Mouse (Mus musculus): ENCODE data around the gene Kcnj8. TPM values are rescaled to one million over a fixed set of nuclear protein-coding genes. Genes with fewer than 3 reads are reported as not detected.

Gene Kcnj8
- polyA plus RNA-seq, 1 experiment from 2014 or later, result 2.8 TPM

GRCm38 (mm10) chr6:142542800-142543175 lies 28.6 kb downstream of the Kcnj8 start:
- no peak overlapping the region for H3K4me2 ChIP-seq (ENCODE audit: low read depth, low read length)
- no peak for DNase-seq (ENCODE audit: low spot score)
- no peaks in the 10 kb centered on the region for H3K36me3 ChIP-seq (replicated peaks; ENCODE audit: control insufficient read depth, insufficient read depth, low read depth, low read length)
- no peak overlapping the region for H3K9ac ChIP-seq (replicated peaks; ENCODE audit: low read length)
- H3K4me3 ChIP-seq (ENCODE audit: low read depth, low read length), result no peak overlapping the region
- no peak for ATAC-seq (replicated peaks; ENCODE audit: insufficient number of reproducible peaks, low FRiP score, low TSS enrichment, low read depth)
- 89% methylated on average over 6 of the region's 6 CpGs for WGBS
- no peaks in the 10 kb centered on the region for H3K27me3 ChIP-seq (ENCODE audit: control insufficient read depth, insufficient read depth, low read length)
- no peak overlapping the region for H3K27ac ChIP-seq (replicated peaks; ENCODE audit: low read depth, low read length)
- H3K4me1 ChIP-seq (ENCODE audit: control insufficient read depth, insufficient read depth, low read length), result no peaks in the 10 kb centered on the region
- H3K9me3 ChIP-seq (replicated peaks; ENCODE audit: control insufficient read depth, low read length), result no peaks in the 10 kb centered on the region

DNA sequence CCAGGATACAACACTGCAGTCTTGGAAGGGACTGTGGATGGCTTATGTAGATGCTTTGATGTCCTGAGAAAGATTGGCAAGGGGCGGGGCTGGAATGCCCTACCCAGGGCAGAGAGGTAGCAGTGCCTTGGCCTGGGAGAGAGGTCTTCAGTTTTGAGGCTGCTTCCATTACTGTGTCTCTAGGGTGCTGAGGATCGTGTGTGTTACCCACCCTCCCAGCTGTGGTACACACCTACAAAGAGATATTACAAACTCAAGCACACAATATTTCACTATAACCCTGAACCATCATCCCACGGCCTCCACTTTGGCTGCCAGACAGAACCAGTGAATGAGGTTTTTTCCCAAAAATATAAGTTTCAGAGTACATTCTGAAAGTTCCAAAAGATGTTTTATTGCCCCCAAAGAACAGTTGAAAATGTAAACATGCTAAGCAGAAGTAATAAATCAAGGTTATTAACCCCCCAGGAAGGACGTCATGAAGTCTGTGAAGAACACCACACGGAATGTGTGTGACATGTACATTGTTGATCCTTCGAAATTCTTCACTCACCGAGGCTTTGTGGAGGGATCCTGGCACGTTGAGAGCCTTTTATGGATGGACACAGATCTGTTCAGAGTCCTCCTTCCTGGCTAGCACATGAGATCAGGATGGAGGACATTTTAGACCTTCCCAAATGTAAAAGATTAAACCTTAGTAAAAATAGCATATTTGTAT lies 29.2 kb downstream of the Kcnj8 start:
- no peaks in the 10 kb centered on the region for H3K4me1 ChIP-seq (ENCODE audit: control insufficient read depth, insufficient read depth, low read length)
- ATAC-seq (replicated peaks; ENCODE audit: insufficient number of reproducible peaks, low FRiP score, low TSS enrichment, low read depth), result no peak

DNA sequence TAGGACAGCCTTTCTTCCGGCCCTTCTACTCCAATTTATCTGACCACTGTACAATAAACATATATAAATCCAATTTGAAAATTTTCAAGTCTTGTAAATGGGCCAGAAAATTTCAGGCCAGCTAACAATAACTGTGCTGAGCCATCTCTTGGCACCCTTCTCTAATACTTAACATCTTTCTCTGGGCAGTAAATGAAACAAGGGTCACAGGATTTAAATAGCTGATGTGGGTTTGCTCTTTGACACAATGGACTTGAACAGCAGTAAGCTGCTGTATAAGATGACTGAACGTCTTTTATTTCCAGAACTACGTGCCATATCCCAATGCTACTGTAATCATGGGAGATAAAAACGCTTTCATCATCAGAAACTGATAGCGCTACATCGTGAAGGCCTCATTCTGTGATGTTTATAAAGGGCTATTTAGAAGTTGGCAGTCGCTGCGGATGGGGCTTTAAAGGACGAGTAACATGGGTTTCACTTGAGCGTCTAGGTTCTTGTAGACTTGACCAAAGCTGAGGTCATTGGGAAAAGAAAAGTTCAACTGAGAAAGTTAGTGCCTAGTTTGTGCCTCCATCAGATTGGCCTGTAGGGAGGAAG lies 30.8 kb downstream of the Kcnj8 start:
- 90% methylated on average over 10 of the region's 10 CpGs for WGBS
- Histone ChIP-seq H3K9me3 (replicated peaks; ENCODE audit: control insufficient read depth, low read length) (no peaks in the 10 kb centered on the region), H3K36me3 (replicated peaks; ENCODE audit: control insufficient read depth, insufficient read depth, low read depth, low read length) (no peaks in the 10 kb centered on the region), H3K4me1 (ENCODE audit: control insufficient read depth, insufficient read depth, low read length) (no peaks in the 10 kb centered on the region), H3K4me2 (ENCODE audit: low read depth, low read length) (no peak overlapping the region), H3K9ac (replicated peaks; ENCODE audit: low read length) (no peak overlapping the region), H3K4me3 (ENCODE audit: low read depth, low read length) (no peak overlapping the region), H3K27me3 (ENCODE audit: control insufficient read depth, insufficient read depth, low read length) (no peaks in the 10 kb centered on the region), H3K27ac (replicated peaks; ENCODE audit: low read depth, low read length) (no peak overlapping the region)
- ATAC-seq (replicated peaks; ENCODE audit: insufficient number of reproducible peaks, low FRiP score, low TSS enrichment, low read depth) (no peak), DNase-seq (ENCODE audit: low spot score) (no peak)

More for the DNA sequence above, 29.2 kb downstream of the Kcnj8 start:
- no peak for DNase-seq (ENCODE audit: low spot score)
- Histone ChIP-seq H3K27ac (replicated peaks; ENCODE audit: low read depth, low read length) (no peak overlapping the region), H3K27me3 (ENCODE audit: control insufficient read depth, insufficient read depth, low read length) (no peaks in the 10 kb centered on the region), H3K9ac (replicated peaks; ENCODE audit: low read length) (no peak overlapping the region), H3K9me3 (replicated peaks; ENCODE audit: control insufficient read depth, low read length) (no peaks in the 10 kb centered on the region), H3K36me3 (replicated peaks; ENCODE audit: control insufficient read depth, insufficient read depth, low read depth, low read length) (no peaks in the 10 kb centered on the region), H3K4me2 (ENCODE audit: low read depth, low read length) (no peak overlapping the region), H3K4me3 (ENCODE audit: low read depth, low read length) (no peak overlapping the region)
- 80% methylated on average over 8 of the region's 8 CpGs for WGBS

DNA sequence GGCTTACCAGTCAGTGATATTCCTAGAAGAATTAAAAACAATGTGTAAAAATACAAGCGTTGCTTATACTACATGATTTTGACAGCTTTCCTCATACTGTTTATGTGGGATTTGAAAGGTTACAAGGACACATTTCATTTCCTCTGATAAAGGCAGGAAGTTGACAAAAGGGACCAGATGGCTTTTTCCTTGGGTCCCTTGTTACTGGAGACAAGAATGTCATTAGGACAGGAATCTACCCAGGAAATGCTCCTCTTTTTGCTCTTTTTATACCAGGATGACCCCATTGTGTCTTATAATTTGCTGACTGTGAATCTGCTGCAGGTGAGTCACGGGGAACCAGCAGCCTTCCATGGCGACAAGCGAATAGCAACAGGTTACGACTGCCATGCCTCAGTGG lies 31.3 kb downstream of the Kcnj8 start:
- no peak for ATAC-seq (replicated peaks; ENCODE audit: insufficient number of reproducible peaks, low FRiP score, low TSS enrichment, low read depth)
- Histone ChIP-seq H3K27me3 (ENCODE audit: control insufficient read depth, insufficient read depth, low read length) (no peaks in the 10 kb centered on the region), H3K9ac (replicated peaks; ENCODE audit: low read length) (no peak overlapping the region), H3K36me3 (replicated peaks; ENCODE audit: control insufficient read depth, insufficient read depth, low read depth, low read length) (no peaks in the 10 kb centered on the region), H3K4me1 (ENCODE audit: control insufficient read depth, insufficient read depth, low read length) (no peaks in the 10 kb centered on the region), H3K4me2 (ENCODE audit: low read depth, low read length) (no peak overlapping the region), H3K27ac (replicated peaks; ENCODE audit: low read depth, low read length) (no peak overlapping the region), H3K9me3 (replicated peaks; ENCODE audit: control insufficient read depth, low read length) (no peaks in the 10 kb centered on the region), H3K4me3 (ENCODE audit: low read depth, low read length) (no peak overlapping the region)
- DNase-seq (ENCODE audit: low spot score), result no peak
- 88% methylated on average over 5 of the region's 5 CpGs for WGBS

- no peak for DNase-seq (ENCODE audit: low spot score)
- H3K27ac ChIP-seq (replicated peaks; ENCODE audit: low read depth, low read length), result no peak overlapping the region
- ATAC-seq (replicated peaks; ENCODE audit: insufficient number of reproducible peaks, low FRiP score, low TSS enrichment, low read depth), result no peak
- H3K4me2 ChIP-seq (ENCODE audit: low read depth, low read length), result no peak overlapping the region
- no peaks in the 10 kb centered on the region for H3K4me1 ChIP-seq (ENCODE audit: control insufficient read depth, insufficient read depth, low read length)
- H3K4me3 ChIP-seq (ENCODE audit: low read depth, low read length), result no peak overlapping the region
- H3K9me3 ChIP-seq (replicated peaks; ENCODE audit: control insufficient read depth, low read length), result no peaks in the 10 kb centered on the region
- H3K27me3 ChIP-seq (ENCODE audit: control insufficient read depth, insufficient read depth, low read length), result no peaks in the 10 kb centered on the region
- 77% methylated on average over 17 of the region's 17 CpGs for WGBS
- no peak overlapping the region for H3K9ac ChIP-seq (replicated peaks; ENCODE audit: low read length)
- H3K36me3 ChIP-seq (replicated peaks; ENCODE audit: control insufficient read depth, insufficient read depth, low read depth, low read length), result no peaks in the 10 kb centered on the region
Observed at GRCm38 (mm10) chr6:142538503-142538902, 32.9 kb downstream of the Kcnj8 start.

- 77% methylated on average over 5 of the region's 5 CpGs for WGBS
Observed at GRCm38 (mm10) chr6:142533412-142533811, 38.0 kb downstream of the Kcnj8 start.

DNA sequence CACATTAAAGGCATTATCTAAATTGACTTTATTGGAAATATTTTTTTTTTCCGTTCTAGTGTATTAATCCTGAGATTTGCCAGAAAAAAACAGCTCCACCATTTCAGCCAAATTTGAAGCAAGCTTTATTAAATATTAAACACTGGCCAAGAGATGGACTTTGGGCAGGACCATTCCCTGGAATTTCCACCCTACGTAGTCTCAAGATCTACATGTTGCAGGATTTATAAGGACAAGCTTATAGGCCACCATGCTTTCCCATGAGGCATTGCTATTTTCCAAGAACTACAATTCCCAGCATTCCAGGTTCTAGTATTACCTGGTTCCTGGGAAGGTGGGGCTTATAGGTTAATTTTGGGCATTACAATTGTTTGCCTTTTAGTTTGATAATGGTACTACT lies 38.7 kb downstream of the Kcnj8 start:
- DNase-seq (ENCODE audit: low spot score), result no peak
- no peaks in the 10 kb centered on the region for H3K27me3 ChIP-seq (ENCODE audit: control insufficient read depth, insufficient read depth, low read length)
- 92% methylated on average over 2 of the region's 2 CpGs for WGBS
- ATAC-seq (replicated peaks; ENCODE audit: insufficient number of reproducible peaks, low FRiP score, low TSS enrichment, low read depth), result no peak
- no peak overlapping the region for H3K27ac ChIP-seq (replicated peaks; ENCODE audit: low read depth, low read length)
- H3K4me2 ChIP-seq (ENCODE audit: low read depth, low read length), result no peak overlapping the region
- H3K9ac ChIP-seq (replicated peaks; ENCODE audit: low read length), result no peak overlapping the region
- no peak overlapping the region for H3K4me3 ChIP-seq (ENCODE audit: low read depth, low read length)
- no peaks in the 10 kb centered on the region for H3K9me3 ChIP-seq (replicated peaks; ENCODE audit: control insufficient read depth, low read length)
- no peaks in the 10 kb centered on the region for H3K4me1 ChIP-seq (ENCODE audit: control insufficient read depth, insufficient read depth, low read length)
- no peaks in the 10 kb centered on the region for H3K36me3 ChIP-seq (replicated peaks; ENCODE audit: control insufficient read depth, insufficient read depth, low read depth, low read length)

More at GRCm38 (mm10) chr6:142533412-142533811, 38.0 kb downstream of the Kcnj8 start:
- Histone ChIP-seq H3K4me2 (ENCODE audit: low read depth, low read length) (no peak overlapping the region), H3K27ac (replicated peaks; ENCODE audit: low read depth, low read length) (no peak overlapping the region), H3K27me3 (ENCODE audit: control insufficient read depth, insufficient read depth, low read length) (no peaks in the 10 kb centered on the region), H3K9me3 (replicated peaks; ENCODE audit: control insufficient read depth, low read length) (no peaks in the 10 kb centered on the region), H3K9ac (replicated peaks; ENCODE audit: low read length) (no peak overlapping the region), H3K4me3 (ENCODE audit: low read depth, low read length) (no peak overlapping the region), H3K4me1 (ENCODE audit: control insufficient read depth, insufficient read depth, low read length) (no peaks in the 10 kb centered on the region), H3K36me3 (replicated peaks; ENCODE audit: control insufficient read depth, insufficient read depth, low read depth, low read length) (no peaks in the 10 kb centered on the region)
- ATAC-seq (replicated peaks; ENCODE audit: insufficient number of reproducible peaks, low FRiP score, low TSS enrichment, low read depth) (no peak), DNase-seq (ENCODE audit: low spot score) (no peak)

DNA sequence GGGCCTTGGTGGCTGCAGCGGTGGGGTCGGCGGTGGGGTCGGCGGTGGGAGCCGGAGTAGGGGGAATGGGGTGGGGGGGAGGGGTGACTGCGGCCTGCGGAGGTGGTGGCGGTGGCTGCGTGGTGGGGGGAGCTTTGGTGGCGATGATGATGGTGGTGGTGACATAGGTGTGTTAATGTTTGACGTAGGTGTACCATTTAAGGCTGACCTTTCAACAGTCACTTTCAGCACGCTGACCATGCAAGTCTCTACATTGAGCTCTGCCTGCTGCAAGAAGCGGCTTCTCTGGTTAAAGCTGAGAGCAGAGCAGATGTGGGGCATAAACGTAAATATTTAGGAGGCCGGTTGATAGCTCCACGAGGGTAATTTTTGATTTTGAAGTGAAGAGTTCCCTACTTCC lies 39.3 kb downstream of the Kcnj8 start:
- H3K9me3 ChIP-seq (replicated peaks; ENCODE audit: control insufficient read depth, low read length), result no peaks in the 10 kb centered on the region
- no peak overlapping the region for H3K4me3 ChIP-seq (ENCODE audit: low read depth, low read length)
- WGBS, result 95% methylated on average over 13 of the region's 17 CpGs
- no peaks in the 10 kb centered on the region for H3K36me3 ChIP-seq (replicated peaks; ENCODE audit: control insufficient read depth, insufficient read depth, low read depth, low read length)
- no peak overlapping the region for H3K4me2 ChIP-seq (ENCODE audit: low read depth, low read length)
- H3K4me1 ChIP-seq (ENCODE audit: control insufficient read depth, insufficient read depth, low read length), result no peaks in the 10 kb centered on the region
- DNase-seq (ENCODE audit: low spot score), result no peak
- H3K27me3 ChIP-seq (ENCODE audit: control insufficient read depth, insufficient read depth, low read length), result no peaks in the 10 kb centered on the region
- no peak overlapping the region for H3K9ac ChIP-seq (replicated peaks; ENCODE audit: low read length)
- no peak for ATAC-seq (replicated peaks; ENCODE audit: insufficient number of reproducible peaks, low FRiP score, low TSS enrichment, low read depth)
- H3K27ac ChIP-seq (replicated peaks; ENCODE audit: low read depth, low read length), result no peak overlapping the region

All from embryonic facial prominence, embryonic 11.5 days (tissue).